Mouse (Mus musculus) cerebellum, adult 11-12 months (tissue): ENCODE measurements around the gene Bex4.

Experiments used
- DNase-seq: peaks from one replicate; pipeline ENCODE4 v3.0.0; 2022

The Bex4 gene

DNA sequence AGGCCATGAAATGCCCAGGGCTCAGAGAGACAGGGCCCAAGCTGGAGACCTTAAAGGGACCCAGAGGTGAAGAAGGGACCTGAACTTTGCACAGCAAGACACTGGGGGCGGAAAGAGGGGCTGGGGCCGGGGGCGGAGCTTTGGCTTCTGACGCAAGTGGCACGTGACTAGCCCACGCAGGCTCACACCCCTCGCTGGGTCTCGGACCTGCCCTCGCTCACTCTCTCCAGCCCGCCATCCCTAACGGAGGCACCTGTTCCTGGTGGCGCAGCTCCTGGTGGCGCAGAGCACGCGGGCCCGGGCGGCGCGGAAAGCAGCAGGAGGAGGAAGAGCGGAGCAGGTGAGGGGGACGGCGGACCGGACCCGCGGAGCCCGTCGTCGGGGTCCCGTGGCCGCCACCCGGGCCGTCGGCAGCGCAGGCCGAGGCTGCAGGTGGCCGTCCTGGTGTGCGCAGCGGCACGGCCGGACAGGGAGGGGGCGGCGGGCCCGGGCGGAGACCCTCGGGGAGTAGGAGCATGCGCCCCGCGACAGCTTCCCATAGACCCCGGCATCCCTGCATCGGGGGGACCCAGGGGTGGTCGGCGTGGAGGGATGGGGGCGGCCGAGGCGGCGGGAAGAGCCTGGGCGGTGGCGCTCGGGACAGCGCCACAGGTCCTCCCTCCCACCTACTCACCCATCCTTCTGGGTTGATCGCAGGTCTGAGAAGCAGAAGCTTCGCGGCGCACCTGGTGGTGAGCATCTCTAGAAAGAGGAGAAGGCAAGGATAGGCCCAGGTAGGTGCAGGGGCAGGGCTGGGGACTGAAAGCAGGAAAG is at the start of gene Bex4:
Bex4 (plus strand) TSS at position 170 of the 813 bp plus-strand sequence.
- peak; percentile 15 for DNase-seq

DNA sequence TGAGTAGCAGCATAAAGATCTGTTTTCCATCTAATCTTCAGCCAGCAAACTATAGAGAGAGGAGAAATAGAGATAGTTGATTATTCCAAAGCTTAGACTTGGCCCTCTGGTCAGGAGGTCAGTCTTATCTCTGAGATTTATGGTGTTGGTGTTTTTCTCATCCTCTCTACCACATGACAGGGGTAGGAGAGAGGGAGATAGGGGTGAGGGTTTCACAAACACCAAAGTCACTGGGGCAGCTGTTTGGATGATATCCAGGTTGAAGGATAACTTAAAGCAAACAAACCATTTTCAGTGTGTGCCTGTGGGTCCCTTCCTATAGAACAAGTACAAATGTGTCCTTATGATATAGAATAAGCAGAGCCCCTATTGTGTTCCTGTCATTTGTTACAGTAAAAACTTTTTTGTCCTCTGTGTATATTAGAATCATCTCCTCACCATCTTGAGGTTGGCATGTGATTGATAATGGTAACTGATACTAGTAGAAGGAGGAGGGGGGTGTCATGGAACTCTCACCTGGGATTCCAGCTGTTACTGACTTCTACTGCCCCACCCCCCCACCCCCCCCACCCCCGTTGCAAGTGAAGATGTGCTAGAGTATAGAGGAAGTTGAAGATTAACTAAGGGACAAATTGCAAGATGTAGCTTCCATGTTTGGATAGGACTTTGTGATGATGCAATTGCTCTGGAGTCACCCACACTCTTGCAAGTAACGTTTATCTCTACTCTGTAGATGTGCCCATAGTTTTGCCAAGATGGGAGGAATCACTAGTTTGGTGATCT is 46.1 kb upstream of the Bex4 start:
- no peak for DNase-seq

DNA sequence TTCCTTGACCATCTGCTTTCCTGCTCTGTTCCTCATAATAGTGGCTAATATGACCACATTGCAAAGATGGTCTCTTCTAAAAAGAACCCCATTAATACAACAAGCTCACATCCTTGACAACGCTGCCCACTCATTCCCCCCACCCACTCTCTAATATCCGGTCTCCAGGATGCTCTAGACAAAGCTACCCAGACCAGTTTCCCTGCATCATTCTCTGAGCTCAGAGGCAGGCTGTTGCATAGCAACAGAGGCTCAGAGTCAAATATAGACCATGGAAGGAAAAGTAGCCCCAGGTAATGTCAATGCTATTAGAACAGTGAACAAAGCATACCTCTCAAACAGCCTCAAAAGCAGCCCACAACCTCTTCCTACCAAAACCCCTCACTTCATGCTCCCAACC is 44.4 kb upstream of the Bex4 start:
- no peak for DNase-seq

DNA sequence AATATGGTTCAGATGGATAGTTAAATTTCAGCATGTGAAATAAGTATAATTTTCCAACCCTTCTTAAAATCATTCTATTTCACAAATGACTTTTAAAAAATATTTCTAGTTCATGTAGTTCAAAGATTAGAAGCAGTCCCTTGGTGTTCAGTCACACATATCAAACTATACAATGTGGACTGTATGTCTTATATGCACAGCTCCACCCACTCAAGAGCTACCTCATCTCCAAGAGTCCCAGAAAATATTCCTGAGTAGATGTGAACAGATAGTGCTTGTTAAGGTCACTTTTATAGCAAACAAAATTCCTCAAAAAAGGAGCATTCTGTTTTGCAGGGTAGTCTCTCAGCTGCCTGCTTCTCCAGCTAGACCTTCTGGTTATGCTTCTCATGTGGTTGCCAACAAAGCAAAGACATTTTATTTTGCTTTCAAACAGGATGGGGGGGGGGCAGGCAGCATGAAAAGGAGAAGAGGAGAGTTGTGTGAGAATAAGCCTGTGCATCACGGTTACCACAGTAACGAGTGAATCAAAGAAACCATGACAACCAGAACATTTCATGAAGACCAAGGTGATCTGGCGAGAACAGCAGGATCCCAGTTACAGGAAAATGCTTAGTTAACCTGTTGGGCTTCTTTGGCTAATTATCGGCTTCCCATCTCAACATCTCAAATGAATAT is 34.6 kb upstream of the Bex4 start:
- DNase-seq, result no peak

DNA sequence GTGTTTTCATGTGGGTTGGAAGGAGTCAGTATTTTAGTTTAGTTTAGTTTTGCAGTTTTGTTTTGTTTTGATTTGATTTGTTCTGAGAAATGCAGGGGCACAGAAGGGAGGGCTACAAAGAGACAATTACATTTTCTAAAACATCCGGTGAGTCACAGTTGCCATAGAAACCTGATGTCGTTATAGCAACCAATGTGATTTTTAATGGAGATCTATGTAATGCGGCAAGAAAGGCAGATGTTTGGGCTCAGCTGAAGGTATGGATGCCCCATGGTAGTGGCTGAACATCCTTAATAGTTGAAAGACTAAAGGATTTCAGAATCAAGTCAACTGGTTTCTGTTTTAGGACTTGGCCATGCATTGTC is 34.1 kb upstream of the Bex4 start:
- no peak for DNase-seq

DNA sequence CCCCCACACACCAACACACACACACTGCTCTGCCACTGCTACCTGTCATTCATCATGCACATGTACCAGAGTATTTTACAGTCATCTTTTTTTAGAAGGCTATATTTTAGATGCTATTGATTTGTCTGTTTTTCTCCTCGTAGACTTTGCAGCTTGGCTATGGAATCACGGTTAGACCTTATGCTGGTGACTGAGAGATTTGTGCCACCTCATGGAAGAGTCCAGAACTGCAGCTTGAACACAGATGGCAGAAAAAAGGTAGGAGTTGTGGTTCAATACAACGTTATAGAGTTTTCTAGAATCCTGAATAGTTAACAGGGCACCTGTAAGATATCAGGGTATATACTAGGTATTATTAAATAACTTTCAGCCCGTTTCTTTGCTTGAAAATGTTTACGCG is 30.9 kb upstream of the Bex4 start:
- peak; percentile 36 for DNase-seq

DNA sequence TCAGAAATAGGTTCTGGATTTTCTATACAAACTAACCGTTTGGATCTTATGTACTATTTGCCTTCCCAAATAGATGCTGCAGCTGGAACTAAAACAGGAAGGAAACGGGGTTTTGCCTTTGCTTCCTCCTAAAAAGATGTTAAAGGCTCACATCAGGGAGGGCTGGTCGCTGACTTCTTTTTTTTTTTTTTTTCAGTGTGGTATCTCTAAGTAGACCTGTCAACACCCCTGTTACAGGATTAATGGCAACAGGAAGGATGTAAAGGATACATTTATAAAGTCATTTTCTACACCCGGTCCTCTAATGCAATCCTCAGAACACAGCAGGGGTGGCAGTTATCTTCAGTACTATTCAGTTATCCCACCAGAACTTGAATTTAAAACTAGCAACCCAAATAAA is 23.8 kb upstream of the Bex4 start:
- no peak for DNase-seq

DNA sequence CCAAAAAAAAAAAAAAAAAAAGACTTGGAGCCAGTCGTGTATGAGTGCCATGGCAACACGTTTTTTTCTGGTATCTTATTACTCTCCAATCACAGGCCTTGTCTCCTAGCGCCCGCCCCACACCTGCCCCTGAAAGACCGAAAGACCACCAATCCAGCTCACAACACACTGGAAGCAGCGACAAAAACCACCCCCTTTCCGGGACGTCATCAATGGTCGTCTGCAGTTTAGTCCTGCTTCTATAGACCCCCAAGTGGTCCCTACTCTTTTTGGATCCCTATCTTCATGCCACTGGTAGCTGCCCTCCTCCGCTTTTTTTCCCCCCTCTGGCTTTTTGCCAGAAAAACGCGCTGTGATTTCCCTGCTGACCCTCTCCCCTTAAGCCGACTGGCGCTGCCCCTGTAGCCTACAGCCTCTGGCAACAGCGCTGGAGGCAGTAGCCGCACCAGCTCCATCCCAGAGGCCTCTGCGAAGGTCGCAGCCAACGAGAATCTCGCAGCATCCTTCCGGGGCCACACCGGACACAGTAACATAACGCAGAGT is 23.3 kb upstream of the Bex4 start:
- peak; percentile 71 for DNase-seq

DNA sequence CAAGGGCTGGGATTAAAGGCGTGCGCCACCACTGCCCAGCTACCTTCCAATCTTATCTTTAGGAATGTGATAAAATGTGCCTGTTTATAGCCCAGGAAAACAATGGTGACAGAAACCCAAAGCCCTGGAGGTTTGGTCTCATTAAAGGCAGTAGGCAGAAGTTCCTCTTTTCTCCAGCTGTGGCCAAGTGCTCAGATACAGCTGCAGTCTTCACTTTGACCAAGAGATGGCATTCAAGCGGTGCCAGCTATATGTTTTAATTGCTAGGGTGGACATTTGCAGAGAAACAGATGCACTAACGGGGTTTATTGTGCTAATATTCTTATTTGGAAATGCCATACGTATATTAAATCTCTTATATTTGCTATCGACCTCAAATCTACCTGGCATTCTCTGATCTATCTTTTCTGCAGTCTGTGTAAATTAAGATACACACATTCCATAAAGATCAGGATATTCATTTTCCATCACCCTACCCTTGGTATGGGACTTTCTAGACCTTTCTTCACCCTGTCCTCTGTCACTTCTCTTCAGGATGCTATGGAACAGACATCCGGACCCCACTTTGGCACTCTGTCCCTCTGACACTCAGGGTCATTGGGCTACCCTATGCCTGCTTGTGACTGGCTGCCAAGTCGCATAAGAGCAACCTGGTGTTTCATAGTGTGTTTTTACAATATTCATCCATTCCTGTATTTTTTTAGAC is 11.6 kb upstream of the Bex4 start:
- no peak for DNase-seq

DNA sequence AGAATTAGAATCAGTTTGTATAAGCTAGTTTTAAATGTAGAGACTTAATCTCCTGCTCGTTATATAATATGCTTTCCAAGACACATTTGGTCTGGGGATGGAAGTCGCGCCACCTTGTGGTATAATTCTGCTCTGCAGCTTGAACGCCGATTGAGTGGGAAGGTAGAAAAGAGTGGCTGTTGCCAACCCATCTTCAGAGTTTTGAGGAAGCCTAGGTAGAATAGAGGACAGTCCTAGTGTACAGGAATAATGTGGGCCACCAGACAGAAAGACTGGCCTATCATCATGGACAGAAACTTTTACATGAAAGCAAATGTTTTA is 11.1 kb upstream of the Bex4 start:
- peak; percentile 41 for DNase-seq

DNA sequence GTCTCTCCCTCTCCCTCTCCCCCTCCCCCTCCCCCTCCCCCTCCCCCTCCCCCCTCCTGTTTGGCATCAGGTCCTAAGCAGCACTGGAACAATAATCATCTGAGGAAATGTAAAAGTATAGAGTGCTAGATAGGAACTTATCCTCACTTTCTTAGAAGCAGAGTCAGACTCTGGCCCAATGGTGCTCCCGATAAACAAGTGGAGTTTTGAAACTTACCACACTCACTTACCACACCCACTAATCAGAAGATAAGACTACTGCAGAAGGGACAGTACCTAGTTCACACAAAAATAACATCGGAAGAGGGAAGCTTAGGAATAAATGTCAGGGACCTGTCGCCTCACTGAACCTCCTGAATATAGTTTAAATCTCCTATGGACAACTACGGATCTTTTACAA is 3.2 kb upstream of the Bex4 start:
- no peak for DNase-seq

DNA sequence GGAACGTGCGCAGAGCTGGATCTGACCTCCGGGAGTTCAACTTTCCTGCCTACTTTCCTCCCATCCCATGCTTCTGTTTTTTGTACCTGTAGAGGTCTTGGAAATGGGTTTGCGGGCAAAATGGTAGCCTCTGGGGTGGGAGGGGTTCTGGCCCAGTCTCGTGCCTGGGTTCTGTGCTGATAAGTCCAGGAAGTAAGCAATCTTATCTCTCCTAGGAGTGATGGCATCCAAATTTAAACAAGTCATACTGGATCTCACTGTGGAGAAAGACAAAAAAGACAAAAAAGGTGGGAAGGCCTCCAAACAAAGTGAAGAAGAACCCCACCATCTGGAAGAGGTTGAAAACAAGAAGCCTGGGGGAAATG is 826 bp downstream of the Bex4 start:
- peak; percentile 6 for DNase-seq

DNA sequence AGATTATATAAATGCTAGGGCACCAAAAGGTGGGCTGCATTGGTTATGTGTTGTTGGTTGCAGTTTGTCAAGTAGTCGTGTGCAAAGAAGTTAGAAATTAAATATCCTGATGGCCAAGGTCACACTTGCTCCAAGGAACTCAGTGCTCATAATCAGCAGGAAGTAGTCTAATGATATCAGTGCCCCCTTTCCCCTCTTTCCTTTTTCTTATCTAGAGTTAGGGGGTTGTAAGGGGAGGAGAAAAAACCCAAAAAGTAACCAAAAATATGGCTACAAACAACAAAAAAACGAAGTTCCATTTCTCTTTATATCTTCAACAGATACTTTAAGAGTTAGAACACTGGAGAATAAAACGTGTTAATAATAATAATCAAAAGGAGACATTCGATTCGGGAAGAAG is 2.6 kb downstream of the Bex4 start:
- DNase-seq, result no peak

DNA sequence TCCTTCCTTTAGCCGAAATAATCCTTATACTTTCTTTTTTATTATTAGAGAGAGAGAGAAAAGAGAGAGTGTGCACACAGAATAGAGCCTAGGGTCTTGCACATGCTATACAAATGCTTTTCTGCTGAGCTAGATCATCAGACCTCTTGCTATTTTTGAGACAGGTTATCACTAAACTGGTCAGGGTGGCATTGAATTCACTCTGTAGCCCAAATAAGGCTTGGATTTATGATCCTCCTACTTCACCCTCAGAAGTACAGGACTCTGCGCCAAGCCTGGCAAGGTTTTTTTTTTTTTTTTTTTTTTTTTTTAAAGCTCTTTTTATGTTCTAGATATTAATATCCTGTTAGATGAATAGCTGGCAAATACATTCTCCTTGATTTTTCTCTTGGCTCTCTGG is 4.9 kb downstream of the Bex4 start:
- no peak for DNase-seq

DNA sequence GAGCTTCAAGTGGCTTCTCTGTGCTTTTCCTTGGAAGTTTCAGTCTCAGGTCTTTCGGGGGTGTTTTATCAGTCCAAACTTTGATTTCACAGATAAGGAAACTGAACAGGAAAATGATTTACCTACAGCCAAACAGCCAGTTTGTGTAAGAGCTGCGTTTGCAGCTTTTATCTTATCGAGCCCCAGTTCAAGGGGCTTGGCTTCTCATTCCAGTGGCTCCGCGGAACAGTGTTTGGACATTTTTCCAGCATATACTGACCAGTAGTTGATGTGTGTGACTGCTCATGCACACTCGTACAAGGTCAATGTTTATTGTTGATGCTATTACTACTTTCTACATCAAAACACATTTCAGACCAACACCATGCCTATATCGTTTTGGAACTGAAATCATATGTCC is 5.4 kb downstream of the Bex4 start:
- no peak for DNase-seq

DNA sequence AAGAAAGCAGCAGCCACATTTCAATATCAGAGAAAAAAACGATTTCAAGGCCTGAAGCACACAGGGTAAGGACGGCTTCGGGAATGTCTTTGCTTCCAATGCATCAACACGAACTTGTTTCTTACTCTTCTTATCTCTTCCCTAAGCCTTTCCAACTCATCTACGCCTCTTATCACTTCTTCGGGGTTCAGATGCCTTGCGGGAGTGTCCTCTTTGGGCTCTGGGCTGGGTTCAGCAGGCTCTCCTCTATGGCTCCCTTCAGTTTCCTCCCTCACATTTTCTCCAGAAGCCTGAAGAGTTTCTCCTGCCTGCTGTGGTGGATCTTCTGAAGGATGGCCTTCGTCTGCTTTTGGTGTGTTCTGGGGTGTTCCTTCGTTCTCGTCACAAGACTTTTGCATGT is 31.8 kb downstream of the Bex4 start:
- no peak for DNase-seq

DNA sequence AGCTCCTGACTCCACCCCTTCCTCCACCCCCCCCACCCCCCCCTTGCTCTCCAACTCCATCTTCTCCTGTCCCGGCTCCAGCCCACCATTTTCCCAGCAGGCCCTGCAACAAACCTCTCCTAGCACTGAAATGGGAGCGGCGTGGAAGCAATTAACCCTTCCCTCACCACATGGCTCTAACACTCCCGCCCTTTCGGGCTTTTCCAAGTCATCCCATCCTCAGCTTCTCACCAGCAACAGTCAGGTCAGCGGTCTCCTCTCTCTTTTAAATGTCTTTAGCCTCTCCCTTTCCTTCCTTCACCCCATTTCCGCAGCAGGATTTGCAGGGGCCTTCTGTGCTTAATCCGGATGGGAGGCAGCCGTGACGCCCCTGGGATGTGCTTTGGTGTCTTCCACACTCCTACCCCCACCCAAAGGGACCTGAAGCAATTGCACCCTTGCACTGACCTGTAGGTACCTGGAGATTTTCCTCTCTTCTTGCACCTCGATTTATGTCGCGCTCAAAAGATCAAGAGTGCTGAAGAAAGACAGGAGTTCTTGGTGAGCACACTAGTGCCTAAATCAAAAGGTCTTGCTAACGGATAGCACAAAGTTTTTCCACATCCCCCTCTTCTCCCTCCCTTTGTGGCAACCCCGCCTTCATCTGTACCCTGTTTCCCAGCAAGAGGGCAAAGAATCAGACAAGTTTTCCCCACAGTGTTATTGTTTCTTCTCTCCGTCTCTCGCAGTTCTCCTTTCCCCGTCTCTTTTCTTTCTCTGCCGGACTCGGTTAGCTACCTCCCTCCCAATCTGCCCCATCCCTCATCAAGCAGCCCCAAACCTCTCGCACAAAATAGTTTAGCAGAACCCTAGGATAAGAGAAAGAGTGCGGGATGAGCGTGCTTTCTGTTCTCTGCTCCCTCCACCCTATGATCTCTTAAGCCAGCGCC is 32.7 kb downstream of the Bex4 start:
- DNase-seq, result peak; percentile 64

DNA sequence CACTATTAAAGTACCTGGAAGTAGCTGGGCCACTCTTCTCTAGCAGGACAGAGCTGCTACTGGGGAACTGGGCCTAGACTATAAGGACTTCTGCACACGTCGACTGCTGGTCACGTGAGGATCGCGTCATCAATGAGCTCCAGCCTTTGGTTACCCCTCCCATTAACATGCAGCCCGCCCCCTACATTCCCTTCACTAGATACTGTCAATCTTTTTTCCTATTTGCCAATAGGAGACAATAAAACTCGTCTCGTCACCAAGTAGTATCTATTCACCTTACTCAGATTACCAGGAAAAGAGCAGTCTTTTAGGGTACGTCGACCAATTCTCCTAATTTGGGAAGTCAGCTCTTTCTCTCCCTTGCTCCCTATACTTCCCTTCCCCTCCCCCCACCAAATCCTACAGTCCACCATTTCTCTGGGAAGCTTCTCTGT is 33.3 kb downstream of the Bex4 start, which contains the start of gene Tceal8:
Tceal8 (minus strand) TSS at position 225 of the 434 bp plus-strand sequence.
- DNase-seq, result peak; percentile 84

DNA sequence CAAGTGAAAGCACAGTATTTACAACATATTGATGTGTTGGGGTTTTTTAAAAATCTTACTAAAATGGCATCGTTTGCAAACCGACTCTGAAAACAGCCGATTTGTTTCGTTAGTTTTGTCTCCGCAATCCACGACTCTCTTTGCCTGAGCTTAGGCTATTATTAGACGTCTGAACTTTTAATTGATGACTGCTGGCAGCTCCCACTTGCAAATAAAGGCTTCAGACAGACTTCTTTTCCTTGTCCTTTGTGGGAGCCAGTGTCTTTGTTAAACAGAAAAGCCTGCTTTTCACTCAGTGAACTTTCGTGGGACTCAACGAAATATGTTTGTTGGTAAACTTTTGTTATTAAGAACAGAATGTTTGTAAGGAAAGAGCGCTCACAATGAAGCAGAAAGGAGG is 34.0 kb downstream of the Bex4 start:
- no peak for DNase-seq

DNA sequence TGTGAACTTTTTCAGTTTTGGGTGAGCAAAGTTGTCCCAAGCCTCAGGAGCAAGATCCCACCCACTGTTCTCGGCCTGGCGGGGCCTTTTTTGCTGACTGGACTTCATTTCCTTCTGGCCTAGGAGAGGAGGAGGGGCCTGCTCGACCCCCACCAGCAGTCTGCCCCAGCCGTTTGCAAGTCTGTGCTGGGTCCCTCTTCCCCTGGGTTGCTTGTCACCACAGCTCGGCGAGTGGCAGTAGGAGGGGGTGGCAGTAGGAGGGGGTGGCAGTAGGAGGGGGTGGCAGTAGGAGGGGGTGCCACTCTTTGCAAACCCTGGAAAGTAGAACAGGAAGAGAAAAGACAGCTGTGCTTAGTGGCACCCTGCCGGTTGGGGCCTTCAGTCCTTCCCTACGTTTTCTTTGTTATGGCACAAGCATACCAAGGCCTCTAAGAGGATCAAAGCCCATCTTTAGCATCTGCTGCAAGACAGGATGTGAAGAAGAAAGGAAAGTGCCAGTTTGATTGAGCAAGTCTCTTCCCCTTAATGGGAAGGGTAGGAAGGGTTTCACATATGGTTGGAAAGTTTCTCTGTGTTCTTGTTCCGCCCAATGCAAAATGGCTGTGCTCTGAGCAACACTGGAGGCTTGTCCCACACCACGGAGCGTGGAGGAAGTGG is 42.2 kb downstream of the Bex4 start:
- DNase-seq, result no peak

DNA sequence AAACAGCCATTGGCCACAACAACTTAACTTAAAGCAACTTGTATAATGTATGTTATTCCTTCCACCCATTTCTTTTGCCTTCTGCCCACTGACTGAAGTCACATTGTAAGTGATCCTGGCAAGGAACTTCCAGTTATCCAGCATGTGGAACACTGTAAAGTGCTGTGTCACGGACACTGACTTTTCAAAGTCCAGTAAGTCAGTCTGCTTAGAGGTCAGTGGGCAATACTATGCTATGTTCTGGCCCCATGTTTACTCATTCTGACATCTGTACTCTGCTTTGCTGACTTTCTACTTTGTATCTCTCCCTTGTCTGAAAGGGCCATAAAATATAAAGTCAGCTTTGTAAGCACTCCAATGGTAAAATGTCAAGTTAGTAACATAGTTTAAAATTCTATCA is 44.3 kb downstream of the Bex4 start:
- DNase-seq, result no peak
